In the genomic region with DNA sequence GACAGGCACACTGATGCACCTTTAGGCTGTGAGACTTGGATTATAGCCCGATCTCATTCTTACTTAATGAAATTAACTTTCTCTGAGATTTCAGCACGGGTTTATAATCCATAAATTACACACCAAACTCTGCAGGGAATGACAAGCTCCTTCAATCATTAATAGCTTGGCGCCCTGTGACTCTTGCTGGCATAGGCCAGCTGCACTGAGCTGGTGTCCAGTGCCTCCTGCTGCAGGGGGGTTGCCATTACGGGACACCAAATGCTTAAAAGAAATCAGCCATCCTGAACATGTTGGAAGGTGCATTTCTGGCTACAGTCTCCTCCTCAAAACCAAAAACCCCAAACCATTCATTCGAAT, we compare ENCODE assay signal across 12 mouse cellular contexts.
DNase-seq lines count a peak whose midpoint lies in the region; ATAC-seq and TF ChIP-seq lines count a peak whose summit lies in the region.
"Had no signal": no experiment of that assay in that cellular context is flagged by ENCODE, and none has a peak within 500 bp of the region (broad histone marks: within the 10 kb centered on the region; RNA-seq: fewer than 3 reads in every experiment).

No protein-coding gene starts in this region.

- H3K4me1 ChIP-seq in forebrain, embryonic 11.5 days (replicated peaks; ENCODE audit: control insufficient read depth, insufficient read depth, low read length): no peaks in the 10 kb centered on the region
- peaks cover 5% of the 10 kb centered on the region for H3K4me1 ChIP-seq in forebrain, embryonic 16.5 days (replicated peaks; ENCODE audit: control insufficient read depth, insufficient read depth, low read length)
- no peaks in the 10 kb centered on the region for H3K4me1 ChIP-seq in midbrain, postnatal 0 days (ENCODE audit: insufficient read depth, low read length)
- H3K4me1 ChIP-seq in midbrain, embryonic 13.5 days (replicated peaks): peaks cover 13% of the 10 kb centered on the region
- peaks cover 4% of the 10 kb centered on the region; the same call in 1 of the 2 replicates for H3K4me1 ChIP-seq in kidney, embryonic 14.5 days (ENCODE audit: control insufficient read depth, insufficient read depth, low read length)

- 90% methylated on average over 5 of the region's 5 CpGs for WGBS in forebrain, embryonic 11.5 days
- WGBS in forebrain, embryonic 16.5 days: 72% methylated on average over 5 of the region's 5 CpGs
- WGBS in midbrain, postnatal 0 days: 60% methylated on average over 5 of the region's 5 CpGs
- 77% methylated on average over 5 of the region's 5 CpGs for WGBS in midbrain, embryonic 13.5 days
- 67% methylated on average over 5 of the region's 5 CpGs for WGBS in kidney, embryonic 14.5 days

- no peak overlapping the region for H3K27ac ChIP-seq in forebrain, embryonic 11.5 days (ENCODE audit: low read depth, low read length)
- no peak overlapping the region for H3K27ac ChIP-seq in forebrain, embryonic 16.5 days (ENCODE audit: low read length)
- H3K27ac ChIP-seq in midbrain, postnatal 0 days (ENCODE audit: low read depth, low read length): no peak overlapping the region
- no peak overlapping the region for H3K27ac ChIP-seq in midbrain, embryonic 13.5 days
- H3K27ac ChIP-seq in kidney, embryonic 14.5 days (ENCODE audit: low read depth, low read length): no peak overlapping the region

- no peak overlapping the region for H3K9ac ChIP-seq in forebrain, embryonic 11.5 days (ENCODE audit: low read length)
- H3K9ac ChIP-seq in forebrain, embryonic 16.5 days (replicated peaks; ENCODE audit: low read depth, low read length): no peak overlapping the region
- H3K9ac ChIP-seq in midbrain, postnatal 0 days (replicated peaks; ENCODE audit: low read length, poor library complexity, severe bottlenecking): no peak overlapping the region
- H3K9ac ChIP-seq in midbrain, embryonic 13.5 days (replicated peaks): no peak overlapping the region
- H3K9ac ChIP-seq in kidney, embryonic 14.5 days (ENCODE audit: low read depth, low read length): no peak overlapping the region

- H3K4me2 ChIP-seq in forebrain, embryonic 11.5 days (ENCODE audit: low read depth, low read length, severe bottlenecking): no peak overlapping the region
- H3K4me2 ChIP-seq in forebrain, embryonic 16.5 days (ENCODE audit: low read length): no peak overlapping the region
- no peak overlapping the region for H3K4me2 ChIP-seq in midbrain, postnatal 0 days (ENCODE audit: low read depth, low read length, poor library complexity, severe bottlenecking)
- H3K4me2 ChIP-seq in midbrain, embryonic 13.5 days (replicated peaks): no peak overlapping the region
- H3K4me2 ChIP-seq in kidney, embryonic 14.5 days (replicated peaks; ENCODE audit: low read depth, low read length): no peak overlapping the region

- H3K9me3 ChIP-seq in forebrain, embryonic 11.5 days (ENCODE audit: control insufficient read depth, low read length): no peaks in the 10 kb centered on the region
- no peaks in the 10 kb centered on the region for H3K9me3 ChIP-seq in forebrain, embryonic 16.5 days (ENCODE audit: control insufficient read depth, low read length)
- no peaks in the 10 kb centered on the region for H3K9me3 ChIP-seq in midbrain, postnatal 0 days (ENCODE audit: low read length)
- H3K9me3 ChIP-seq in midbrain, embryonic 13.5 days: no peaks in the 10 kb centered on the region
- H3K9me3 ChIP-seq in kidney, embryonic 14.5 days (ENCODE audit: control insufficient read depth, low read length): no peaks in the 10 kb centered on the region

- H3K36me3 ChIP-seq in forebrain, embryonic 11.5 days (ENCODE audit: control insufficient read depth, insufficient read depth, low read length): no peaks in the 10 kb centered on the region
- no peaks in the 10 kb centered on the region for H3K36me3 ChIP-seq in forebrain, embryonic 16.5 days (ENCODE audit: control insufficient read depth, insufficient read depth)
- H3K36me3 ChIP-seq in midbrain, postnatal 0 days (ENCODE audit: insufficient read depth, low read length): no peaks in the 10 kb centered on the region
- peaks cover 14% of the 10 kb centered on the region for H3K36me3 ChIP-seq in midbrain, embryonic 13.5 days
- H3K36me3 ChIP-seq in kidney, embryonic 14.5 days (ENCODE audit: control insufficient read depth, insufficient read depth, low read length): no peaks in the 10 kb centered on the region

- H3K4me3 ChIP-seq in forebrain, embryonic 11.5 days (ENCODE audit: low read depth, low read length): no peak overlapping the region
- H3K4me3 ChIP-seq in forebrain, embryonic 16.5 days (replicated peaks; ENCODE audit: low read length): no peak overlapping the region
- H3K4me3 ChIP-seq in midbrain, postnatal 0 days (ENCODE audit: low read depth, low read length): no peak overlapping the region
- H3K4me3 ChIP-seq in midbrain, embryonic 13.5 days (replicated peaks): no peak overlapping the region
- H3K4me3 ChIP-seq in kidney, embryonic 14.5 days (ENCODE audit: low read length): no peak overlapping the region
- H3K4me3 ChIP-seq: myocyte had no signal

- TF ChIP-seq CTCF in midbrain, postnatal 0 days (IDR thresholded peaks at IDR 0.05): peak; percentile 38

- DNase-seq in forebrain, embryonic 11.5 days (ENCODE audit: low spot score): peak; percentile 30
- DNase-seq in midbrain, postnatal 0 days (ENCODE audit: low spot score): no peak
- DNase-seq in left cerebral cortex, adult 9 months (ENCODE audit: low spot score in 2 of 2): no peak
- no peak for DNase-seq in left cerebral cortex, postnatal 14 days (ENCODE audit: low spot score in 2 of 2)
- DNase-seq: adrenal gland, adult 2 months; heart, adult 18-20 months; lung, adult 18-20 months had no signal

- no peaks in the 10 kb centered on the region for H3K27me3 ChIP-seq in forebrain, embryonic 11.5 days (ENCODE audit: control insufficient read depth, insufficient read depth, low read length)
- H3K27me3 ChIP-seq in forebrain, embryonic 16.5 days (replicated peaks; ENCODE audit: control insufficient read depth, insufficient read depth, low read length): no peaks in the 10 kb centered on the region
- H3K27me3 ChIP-seq in midbrain, postnatal 0 days (ENCODE audit: insufficient read depth, low read length): no peaks in the 10 kb centered on the region
- H3K27me3 ChIP-seq in midbrain, embryonic 13.5 days: no peaks in the 10 kb centered on the region
- H3K27me3 ChIP-seq in kidney, embryonic 14.5 days (ENCODE audit: control insufficient read depth, insufficient read depth, low read length): no peaks in the 10 kb centered on the region

- no peak for ATAC-seq in forebrain, embryonic 11.5 days (replicated peaks; ENCODE audit: low FRiP score)
- ATAC-seq in forebrain, embryonic 16.5 days: no peak
- ATAC-seq in midbrain, postnatal 0 days (ENCODE audit: low FRiP score): no peak
- ATAC-seq in midbrain, embryonic 13.5 days: no peak
- 0 out of 2 replicates have a peak, but pooled peaks have one; percentile 57 for ATAC-seq in kidney, embryonic 14.5 days (ENCODE audit: low FRiP score, low TSS enrichment)
- ATAC-seq in erythroblast, adult 5-6 weeks (replicated peaks; ENCODE audit: low FRiP score, poor library complexity, severe bottlenecking): no peak

- intact Hi-C loops in left cerebral cortex, postnatal 14 days (cut with DNase I): no loop called here
